Mouse (Mus musculus) kidney, postnatal 0 days (tissue): ENCODE results near the gene Dhdds. TPM values are rescaled to one million over a fixed set of nuclear protein-coding genes. Genes with fewer than 3 reads are reported as not detected.

Experiments used
- ATAC-seq: fragments of 200-750 bp; cut with Nextera tagmentation; replicated peaks from 2 replicates; pipeline ENCODE4 v1.8.0; 2017; ENCODE audit warnings: low read depth, moderate number of reproducible peaks, moderate TSS enrichment, moderate library complexity; ENCODE audit not compliant: low FRiP score
- DNase-seq: peaks from one replicate; pipeline ENCODE4 v3.0.0-alpha.2; 2016; ENCODE audit warnings: low spot score
- H3K27ac ChIP-seq: fragments of 300-500 bp; sonication (generic); 2 replicates; pipeline ENCODE4 v1.5.1; 2014; ENCODE audit warnings: mild to moderate bottlenecking
- H3K27me3 ChIP-seq: fragments of 300-500 bp; sonication (generic); 2 replicates; pipeline ENCODE4 v1.6.1; 2014; ENCODE audit warnings: low read length, mixed read lengths; ENCODE audit not compliant: insufficient read depth
- H3K36me3 ChIP-seq: fragments of 300-500 bp; sonication (generic); 2 replicates; pipeline ENCODE4 v1.6.1; 2014; ENCODE audit warnings: low read length, mixed read lengths; ENCODE audit not compliant: insufficient read depth
- H3K4me1 ChIP-seq: fragments of 300-500 bp; sonication (generic); replicated peaks from 2 replicates; pipeline ENCODE4 v1.6.1; 2014; ENCODE audit warnings: antibody characterized with exemption, low read length, mixed read lengths; ENCODE audit not compliant: insufficient read depth
- H3K4me2 ChIP-seq: fragments of 300-500 bp; sonication (generic); 2 replicates; pipeline ENCODE4 v1.6.1; 2014; ENCODE audit warnings: mild to moderate bottlenecking, low read length, moderate library complexity, mixed read lengths
- H3K4me3 ChIP-seq: fragments of 300-500 bp; sonication (generic); replicated peaks from 2 replicates; pipeline ENCODE4 v1.5.1; 2014; ENCODE audit warnings: low read depth, low read length
- H3K9ac ChIP-seq: fragments of 300-500 bp; sonication (generic); 2 replicates; pipeline ENCODE4 v1.6.1; 2014; ENCODE audit warnings: low read depth, low read length
- H3K9me3 ChIP-seq: fragments of 300-500 bp; sonication (generic); replicated peaks from 2 replicates; pipeline ENCODE4 v1.6.1; 2016; ENCODE audit warnings: low read length, inconsistent platforms, mixed read lengths
- CTCF ChIP-seq: IDR thresholded peaks from 2 replicates; pipeline ENCODE4 v1.5.1; 2016; ENCODE audit warnings: antibody characterized with exemption, low read depth, mild to moderate bottlenecking, moderate library complexity
- WGBS: fragments of 180-500 bp; shearing (Covaris S2); extraction: QIAGEN DNeasy Blood & Tissue Kit; methylation state at CpG from one replicate; pipeline ENCODE4 v1.1.7; 2014; 5-methylcytosine and 5-hydroxymethylcytosine counted together
- polyA plus RNA-seq: library from polyadenylated mRNA; unstranded; fragments of >200 nt; fragmentation: Nextera tagmentation; extraction: Ambion mirVana; gene quantifications from 2 replicates; pipeline ENCODE4 v1.2.1, GENCODE M21; 2015

Gene Dhdds
- polyA plus RNA-seq, 1 experiment from 2014 or later: 35.3 TPM

DNA sequence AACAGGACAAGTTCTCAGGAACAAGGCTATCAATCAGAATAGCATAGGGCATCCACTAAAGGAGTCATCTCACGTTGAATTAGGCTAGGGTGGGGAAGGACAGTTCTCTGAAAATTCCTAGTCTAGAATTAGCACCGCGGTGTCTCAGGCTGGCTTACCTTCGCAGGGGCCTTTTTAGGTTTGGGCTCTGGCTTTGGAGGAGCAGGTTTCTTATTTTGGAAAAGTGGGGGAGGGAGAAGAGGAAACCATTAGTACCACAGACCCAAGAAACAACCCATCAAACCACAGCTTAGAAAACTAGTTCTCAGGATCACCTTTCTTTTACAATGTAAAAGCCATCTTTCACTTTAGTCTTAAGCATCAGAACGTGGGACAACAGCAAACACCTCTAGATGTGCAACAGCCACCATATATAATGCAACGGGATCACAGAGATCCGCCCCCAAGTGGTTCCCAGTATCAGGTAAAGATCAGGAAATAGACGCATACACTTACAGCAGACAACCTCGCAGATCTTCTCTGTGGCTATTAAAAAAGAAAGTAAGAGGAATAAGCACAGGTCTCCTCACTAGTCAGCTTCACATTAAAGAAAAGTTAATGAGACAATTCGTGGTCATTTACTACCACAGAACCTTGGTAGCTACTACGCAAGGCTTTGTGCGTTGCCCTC is 34.3 kb downstream of the Dhdds start:
- Histone ChIP-seq H3K36me3 (peaks cover 18% of the 10 kb centered on the region; the same call in 1 of the 2 replicates), H3K9me3 (no peaks in the 10 kb centered on the region), H3K4me1 (peaks cover 8% of the 10 kb centered on the region; the same call in 1 of the 2 replicates), H3K9ac (peak overlapping the region; percentile 96; the same call in 1 of the 2 replicates), H3K27ac (0 out of 2 replicates have a peak overlapping the region, but pooled peaks have one; percentile 100), H3K4me2 (peak overlapping the region; percentile 98), H3K4me3 (peak overlapping the region; percentile 85), H3K27me3 (no peaks in the 10 kb centered on the region)
- TF ChIP-seq CTCF: no peak
- WGBS: 32% methylated on average over 12 of the region's 12 CpGs
- no peak for ATAC-seq
- no peak for DNase-seq

DNA sequence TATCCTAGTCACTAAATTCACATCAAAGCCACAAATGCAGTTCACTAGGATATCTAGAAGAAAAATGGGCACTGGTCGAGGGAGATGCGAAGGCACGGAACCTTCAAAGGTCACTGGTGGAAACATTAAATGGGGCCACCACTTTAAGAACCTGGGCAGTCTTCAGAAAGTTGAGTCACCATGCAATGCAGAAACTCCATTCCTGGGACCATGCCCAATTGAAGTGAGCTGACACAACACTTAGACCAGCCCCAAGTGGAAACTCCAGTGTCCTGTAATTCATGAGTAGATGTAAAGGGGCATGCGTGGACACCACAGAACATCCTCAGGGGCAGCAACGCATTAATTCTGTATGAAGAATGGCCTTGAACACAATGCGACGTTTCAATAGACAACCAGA is 38.2 kb downstream of the Dhdds start:
- 85% methylated on average over 7 of the region's 7 CpGs for WGBS

DNA sequence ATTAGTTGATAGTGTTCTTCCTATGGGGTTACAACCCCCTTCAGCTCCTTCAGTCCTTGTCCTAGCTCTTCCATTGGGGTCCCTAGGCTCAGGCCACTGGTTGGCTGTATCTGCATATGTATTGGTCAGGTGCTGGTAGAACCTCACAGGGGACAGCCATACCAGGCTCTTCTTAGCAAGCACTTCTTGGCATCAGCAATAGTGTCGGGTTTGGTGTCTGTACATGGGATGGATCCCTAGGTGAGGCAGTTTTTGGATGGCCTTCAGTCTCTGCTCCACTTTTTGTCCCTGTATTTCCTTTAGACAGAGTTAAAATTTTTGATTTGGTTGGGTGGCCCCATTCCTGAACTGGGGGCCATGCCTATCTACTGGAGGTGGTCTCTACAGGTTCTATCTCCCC is 41.8 kb downstream of the Dhdds start:
- Histone ChIP-seq H3K9me3 (no peaks in the 10 kb centered on the region), H3K4me3 (no peak overlapping the region), H3K4me2 (no peak overlapping the region), H3K9ac (no peak overlapping the region), H3K27ac (no peak overlapping the region), H3K36me3 (no peaks in the 10 kb centered on the region), H3K27me3 (no peaks in the 10 kb centered on the region), H3K4me1 (no peaks in the 10 kb centered on the region)
- no peak for DNase-seq
- WGBS: 93% methylated on average over 1 of the region's 1 CpGs
- ATAC-seq: no peak
- TF ChIP-seq CTCF: no peak

More for the DNA sequence above, 38.2 kb downstream of the Dhdds start:
- Histone ChIP-seq H3K36me3 (peaks cover 18% of the 10 kb centered on the region; the same call in 1 of the 2 replicates), H3K9me3 (no peaks in the 10 kb centered on the region), H3K4me3 (no peak overlapping the region), H3K27ac (no peak overlapping the region), H3K4me2 (no peak overlapping the region), H3K4me1 (no peaks in the 10 kb centered on the region), H3K27me3 (no peaks in the 10 kb centered on the region), H3K9ac (no peak overlapping the region)
- no peak for TF ChIP-seq CTCF
- ATAC-seq (no peak), DNase-seq (no peak)

DNA sequence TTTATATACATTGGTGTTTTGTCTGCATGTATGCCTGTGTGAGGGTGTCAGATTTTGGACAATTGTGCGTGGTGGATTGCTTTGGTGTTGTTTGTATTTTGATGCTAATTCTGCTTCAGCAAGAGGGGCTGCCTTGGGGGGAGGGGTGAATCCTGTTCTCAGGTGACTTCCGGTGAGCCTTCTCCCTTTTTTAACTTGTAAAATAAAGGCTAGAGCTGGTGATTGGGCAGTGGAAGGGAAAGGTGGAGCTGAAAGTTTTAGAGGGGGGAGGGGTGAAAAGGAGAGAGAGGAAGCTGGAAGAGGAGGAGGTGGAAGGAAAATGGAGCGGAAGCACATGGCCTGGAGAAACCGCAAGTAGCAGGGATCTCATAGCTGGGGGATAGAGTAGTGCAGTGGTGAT is 44.4 kb downstream of the Dhdds start:
- H3K27ac ChIP-seq: no peak overlapping the region
- no peaks in the 10 kb centered on the region for H3K9me3 ChIP-seq
- DNase-seq (no peak), ATAC-seq (no peak)
- no peak overlapping the region for H3K4me3 ChIP-seq
- no peak overlapping the region for H3K4me2 ChIP-seq
- H3K9ac ChIP-seq: no peak overlapping the region
- no peaks in the 10 kb centered on the region for H3K27me3 ChIP-seq
- no peak for TF ChIP-seq CTCF
- no peaks in the 10 kb centered on the region for H3K36me3 ChIP-seq
- WGBS: 81% methylated on average over 4 of the region's 4 CpGs
- no peaks in the 10 kb centered on the region for H3K4me1 ChIP-seq

DNA sequence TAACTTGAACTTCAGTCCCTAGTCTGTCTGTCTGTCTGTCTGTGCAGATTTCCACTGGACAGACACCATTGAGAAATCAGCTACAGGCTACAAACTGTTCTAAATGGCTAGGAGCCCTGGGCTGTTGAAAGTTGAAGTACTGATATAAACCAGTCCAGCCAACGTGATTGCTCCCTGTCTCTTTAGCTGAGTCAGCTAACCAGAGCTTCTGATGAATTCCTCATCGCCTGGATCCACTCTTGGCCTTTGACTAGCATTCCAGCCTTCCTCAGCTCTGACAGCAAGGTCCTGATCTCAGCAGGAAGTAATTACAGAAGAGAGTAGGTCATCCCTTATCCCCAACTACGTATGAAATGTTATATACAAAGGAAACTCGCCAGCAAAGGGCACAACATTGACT is 54.0 kb downstream of the Dhdds start:
- Histone ChIP-seq H3K9ac (no peak overlapping the region), H3K4me3 (no peak overlapping the region), H3K27me3 (no peaks in the 10 kb centered on the region), H3K27ac (no peak overlapping the region), H3K36me3 (no peaks in the 10 kb centered on the region), H3K4me2 (no peak overlapping the region), H3K4me1 (no peaks in the 10 kb centered on the region), H3K9me3 (no peaks in the 10 kb centered on the region)
- TF ChIP-seq CTCF: no peak
- no peak for DNase-seq
- WGBS: 54% methylated on average over 4 of the region's 4 CpGs
- ATAC-seq: no peak

DNA sequence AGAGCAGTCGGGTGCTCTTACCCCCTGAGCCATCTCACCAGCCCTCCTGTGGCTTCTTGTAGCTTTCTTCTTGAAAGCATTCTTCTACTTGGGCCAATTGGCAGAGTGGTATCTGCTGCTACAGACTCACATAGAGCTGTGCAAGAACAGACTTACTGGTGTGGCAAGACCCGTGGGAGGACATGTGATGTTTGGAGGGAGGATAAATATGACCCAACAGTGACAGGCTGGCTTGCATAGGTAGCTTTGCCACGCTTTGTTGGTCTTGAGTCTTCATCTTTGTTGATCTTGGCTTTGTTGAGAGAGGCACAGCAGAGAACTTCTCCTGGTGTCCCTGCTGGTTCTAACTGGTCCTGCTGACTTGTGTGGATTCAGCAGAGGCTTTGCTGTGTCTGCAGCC is 56.9 kb downstream of the Dhdds start:
- H3K27me3 ChIP-seq: no peaks in the 10 kb centered on the region
- H3K9me3 ChIP-seq: no peaks in the 10 kb centered on the region
- H3K9ac ChIP-seq: no peak overlapping the region
- H3K4me1 ChIP-seq: no peaks in the 10 kb centered on the region
- no peak for TF ChIP-seq CTCF
- no peak overlapping the region for H3K4me3 ChIP-seq
- WGBS: 44% methylated on average over 3 of the region's 3 CpGs
- H3K4me2 ChIP-seq: no peak overlapping the region
- DNase-seq: peak; percentile 57
- H3K36me3 ChIP-seq: no peaks in the 10 kb centered on the region
- H3K27ac ChIP-seq: no peak overlapping the region
- ATAC-seq: no peak; the same call in 1 of the 2 replicates

DNA sequence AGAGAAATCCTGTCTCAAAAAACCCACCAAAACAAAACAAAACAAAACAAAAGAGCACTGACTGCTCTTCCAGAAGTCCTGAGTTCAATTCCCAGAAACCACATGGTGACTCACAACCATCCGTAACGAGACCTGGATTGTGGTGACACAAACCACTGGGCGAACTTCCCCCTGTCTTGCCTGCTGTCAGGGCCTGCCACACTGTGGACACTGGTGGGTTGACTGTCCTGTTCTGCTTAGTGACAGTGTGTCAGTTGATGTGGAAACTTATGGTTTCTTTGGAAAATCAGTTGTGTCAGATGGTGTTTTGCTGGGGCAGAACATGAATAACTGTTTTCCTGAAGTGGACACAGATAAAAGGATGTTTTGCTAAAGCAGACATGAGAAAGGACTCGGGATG is 58.0 kb downstream of the Dhdds start:
- 94% methylated on average over 4 of the region's 4 CpGs for WGBS
- Histone ChIP-seq H3K9ac (no peak overlapping the region), H3K36me3 (no peaks in the 10 kb centered on the region), H3K27me3 (no peaks in the 10 kb centered on the region), H3K27ac (no peak overlapping the region), H3K4me3 (no peak overlapping the region), H3K4me2 (no peak overlapping the region), H3K9me3 (no peaks in the 10 kb centered on the region), H3K4me1 (no peaks in the 10 kb centered on the region)
- DNase-seq (no peak), ATAC-seq (no peak)
- TF ChIP-seq CTCF: no peak
